Mouse (Mus musculus): Measurements from ENCODE around the gene Dyrk2. TPM values are rescaled to one million over a fixed set of nuclear protein-coding genes. Genes with fewer than 3 reads are reported as not detected.

Dyrk2 gene
- polyA plus RNA-seq (2012; rRNA removed; ENCODE audit: low replicate concordance): 11.4 and 17.1 TPM in 2 replicates

GRCm38 (mm10) chr10:118870201-118870980 is at the start of gene Dyrk2:
TSS of gene Dyrk2 (minus strand) at chr10:118870209.

